Mouse (Mus musculus): ENCODE results near the gene Fam129a.

- TF ChIP-seq CTCF (conservative IDR thresholded peaks at IDR 0.05; ENCODE audit: low read length) (no peak), POU5F1 (IDR thresholded peaks at IDR 0.05; ENCODE audit: borderline replicate concordance, low read length) (no peak), NANOG (IDR thresholded peaks at IDR 0.05; ENCODE audit: borderline replicate concordance, low read length) (no peak)
These were observed 138.2 kb downstream of the Fam129a start for GRCm38 (mm10) chr1:151708966-151709733.

Measured in E14TG2a.4 (cell line).